Mouse (Mus musculus) MN1 (cell line): ENCODE results near the gene Ttc28.
A peak's percentile ranks its signal among the peaks of the same experiment; 100 is the strongest.

Experiments
- DNase-seq: peaks from one replicate; pipeline ENCODE4 v3.0.0-alpha.2; 2016; ENCODE audit warnings: low spot score

Gene Ttc28

GRCm38 (mm10) chr5:111097233-111098160, 217.9 kb downstream of the Ttc28 start:
- peak; percentile 18 for DNase-seq

- DNase-seq = no peak
Observed at GRCm38 (mm10) chr5:111098516-111099274, 219.1 kb downstream of the Ttc28 start.

- DNase-seq = no peak
Observed at GRCm38 (mm10) chr5:111100585-111100984, 221.0 kb downstream of the Ttc28 start.

GRCm38 (mm10) chr5:111101383-111101932, 221.9 kb downstream of the Ttc28 start:
- DNase-seq = no peak

- no peak for DNase-seq
Observed at GRCm38 (mm10) chr5:111104801-111105200, 225.2 kb downstream of the Ttc28 start.

GRCm38 (mm10) chr5:111111378-111111777, 231.8 kb downstream of the Ttc28 start:
- DNase-seq = no peak

- no peak for DNase-seq
Observed at GRCm38 (mm10) chr5:111113183-111113582, 233.6 kb downstream of the Ttc28 start.

GRCm38 (mm10) chr5:111113694-111114375, 234.2 kb downstream of the Ttc28 start:
- DNase-seq = no peak

GRCm38 (mm10) chr5:111114597-111114996, 235.0 kb downstream of the Ttc28 start:
- DNase-seq = no peak

- no peak for DNase-seq
Observed at GRCm38 (mm10) chr5:111115519-111116350, 236.1 kb downstream of the Ttc28 start.

- DNase-seq = no peak
Observed at GRCm38 (mm10) chr5:111119805-111120204, 240.2 kb downstream of the Ttc28 start.

GRCm38 (mm10) chr5:111120298-111120697, 240.7 kb downstream of the Ttc28 start:
- DNase-seq = no peak

- DNase-seq = no peak
Observed at GRCm38 (mm10) chr5:111120705-111121420, 241.3 kb downstream of the Ttc28 start.

- DNase-seq = no peak
Observed at GRCm38 (mm10) chr5:111122332-111123049, 242.9 kb downstream of the Ttc28 start.

GRCm38 (mm10) chr5:111123050-111123746, 243.6 kb downstream of the Ttc28 start:
- DNase-seq = peak; percentile 32

- no peak for DNase-seq
Observed at GRCm38 (mm10) chr5:111124620-111125200, 245.1 kb downstream of the Ttc28 start.

- DNase-seq = no peak
Observed at GRCm38 (mm10) chr5:111125746-111126145, 246.1 kb downstream of the Ttc28 start.

GRCm38 (mm10) chr5:111127786-111128185, 248.2 kb downstream of the Ttc28 start:
- DNase-seq = no peak

GRCm38 (mm10) chr5:111130121-111130520, 250.5 kb downstream of the Ttc28 start:
- DNase-seq = no peak
